Mouse (Mus musculus) neural tube, embryonic 12.5 days (tissue): ENCODE data around the gene Arf1. TPM values are rescaled to one million over a fixed set of nuclear protein-coding genes. Genes with fewer than 3 reads are reported as not detected.

Experiments
- polyA plus RNA-seq: library from polyadenylated mRNA; unstranded; fragments of >200 nt; fragmentation: Nextera tagmentation; extraction: Ambion mirVana; gene quantifications from 2 replicates; pipeline ENCODE4 v1.2.1, GENCODE M21; 2016

The Arf1 gene
- polyA plus RNA-seq, 1 experiment from 2014 or later, result 623 TPM

Other genes starting within 250 kb of the Arf1 start
- gene Obscn, start 91.9 kb downstream of the Arf1 start, polyA plus RNA-seq, result 0.42 TPM in 2 replicates
- 6.5 and 7.8 TPM in 2 replicates for gene Iba57, start 64.5 kb downstream of the Arf1 start, polyA plus RNA-seq
- gene Gjc2, start 45.1 kb downstream of the Arf1 start, polyA plus RNA-seq, result 0.23 and 0.39 TPM in 2 replicates
- 111 and 113 TPM in 2 replicates for gene Guk1, start 36.1 kb downstream of the Arf1 start, polyA plus RNA-seq
- 88.0 and 91.1 TPM in 2 replicates for gene Mrpl55, start 25.8 kb downstream of the Arf1 start, polyA plus RNA-seq
- 30.1 and 30.5 TPM in 2 replicates for gene 2310033P09Rik, start 19.9 kb downstream of the Arf1 start, polyA plus RNA-seq
- 3.4 and 4.1 TPM in 2 replicates for gene Wnt3a, start 62.5 kb upstream of the Arf1 start, polyA plus RNA-seq
- gene Wnt9a, start 78.7 kb upstream of the Arf1 start, polyA plus RNA-seq, result 3.9 and 4.2 TPM in 2 replicates
- not detected in 2 replicates for gene Prss38, start 147.4 kb upstream of the Arf1 start, polyA plus RNA-seq
- gene Jmjd4, start 221.8 kb upstream of the Arf1 start, polyA plus RNA-seq, result 13.6 and 14.5 TPM in 2 replicates
- gene Snap47, start 222.9 kb upstream of the Arf1 start, polyA plus RNA-seq, result 278 and 282 TPM in 2 replicates
- gene Zfp867, start 244.2 kb upstream of the Arf1 start, polyA plus RNA-seq, result 10.1 and 10.5 TPM in 2 replicates